ENCODE assay signal across 25 mouse cellular contexts in the genomic region with DNA sequence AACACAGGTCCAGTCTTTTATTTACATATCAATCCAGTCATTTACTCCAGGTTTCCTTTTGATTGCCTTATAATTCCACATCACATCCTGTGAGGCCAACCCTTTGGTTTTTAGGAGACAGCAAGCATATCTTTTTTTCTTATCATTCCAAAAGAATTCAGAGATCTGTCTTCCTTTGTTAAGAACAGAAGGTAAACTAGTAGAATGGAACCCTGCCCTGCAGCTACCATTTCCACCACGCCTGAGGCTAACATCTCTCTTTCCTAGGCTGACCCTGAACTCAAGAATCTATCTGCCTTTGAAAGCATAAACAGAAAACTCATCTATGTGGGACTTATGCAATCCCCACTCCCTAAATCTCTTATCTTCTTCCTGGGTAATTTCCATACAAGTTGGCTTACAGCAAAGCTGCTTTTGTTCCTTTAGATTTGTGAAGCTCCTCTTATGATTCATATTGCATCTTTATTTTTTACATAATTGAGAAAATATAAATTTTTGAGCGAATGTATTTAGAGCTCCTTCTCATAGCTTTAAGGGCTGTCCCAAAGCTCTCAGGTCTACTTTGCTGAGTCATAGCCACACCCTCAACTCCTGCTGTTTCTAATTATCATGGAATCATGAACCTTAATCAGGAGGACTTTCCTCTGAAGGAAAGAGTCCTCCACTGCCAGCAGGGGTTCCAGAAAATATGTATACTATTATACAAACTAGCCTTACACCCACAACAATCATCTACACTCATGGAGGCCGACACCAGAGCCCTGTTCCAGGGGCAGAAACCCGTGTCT.
"Had no signal": no experiment of that assay in that cellular context is flagged by ENCODE, and none has a peak within 500 bp of the region (broad histone marks: within the 10 kb centered on the region; RNA-seq: fewer than 3 reads in every experiment).

No protein-coding gene starts in this region.

- DNase-seq: gastrocnemius, postnatal 14 days; gastrocnemius, postnatal 36 days; heart, adult 11 months; heart, adult 2 months; heart, postnatal 14 days; heart, postnatal 36 days; kidney, adult 11 months; kidney, adult 2 months; kidney, adult 9 months; kidney, postnatal 14 days; kidney, postnatal 36 days; layer of hippocampus, adult 9-11 months; layer of hippocampus, postnatal 36 days; liver; liver, embryonic 13.5 days had no signal

- H3K4me3 ChIP-seq: heart, adult 2 months; heart, embryonic 13.5 days; heart, embryonic 15.5 days; hindbrain, embryonic 13.5 days; hindbrain, embryonic 15.5 days; kidney, embryonic 15.5 days; limb, embryonic 10.5 days; limb, embryonic 12.5 days; liver, embryonic 13.5 days; liver, embryonic 15.5 days had no signal

- H3K4me1 ChIP-seq: heart, embryonic 13.5 days; heart, embryonic 15.5 days; hindbrain, embryonic 13.5 days; hindbrain, embryonic 15.5 days; kidney, embryonic 15.5 days; limb, embryonic 10.5 days; limb, embryonic 12.5 days; liver, embryonic 13.5 days; liver, embryonic 15.5 days had no signal

- H3K27ac ChIP-seq: heart, adult 2 months; heart, embryonic 13.5 days; heart, embryonic 15.5 days; hindbrain, embryonic 13.5 days; hindbrain, embryonic 15.5 days; hindbrain, postnatal 0 days; kidney, embryonic 15.5 days; kidney, postnatal 0 days; limb, embryonic 10.5 days; limb, embryonic 12.5 days; liver, embryonic 13.5 days; liver, embryonic 15.5 days had no signal
